17 mouse cellular contexts compared by ENCODE assay signal in the genomic region with DNA sequence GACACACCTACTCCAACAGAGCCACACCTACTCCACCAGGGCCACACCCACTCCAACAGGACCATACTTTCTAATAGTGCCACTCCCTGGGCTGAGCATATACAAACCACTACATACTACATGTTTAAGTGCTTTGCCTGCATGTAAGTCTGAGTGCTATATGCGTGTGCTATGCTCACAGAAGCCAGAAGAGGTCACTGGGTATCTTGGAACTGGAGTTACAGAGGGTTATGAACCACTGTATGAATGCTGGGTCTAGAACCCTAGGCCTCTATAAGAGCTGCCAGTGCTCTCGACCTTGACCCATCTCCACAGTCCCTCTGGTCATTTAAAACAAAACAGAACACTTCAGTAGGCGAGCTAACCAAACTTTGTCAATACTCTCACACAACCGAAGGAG. TPM values are rescaled to one million over a fixed set of nuclear protein-coding genes. Genes with fewer than 3 reads are reported as not detected.
DNase-seq lines count a peak whose midpoint lies in the region; ATAC-seq and TF ChIP-seq lines count a peak whose summit lies in the region.
"Had no signal": no experiment of that assay in that cellular context is flagged by ENCODE, and none has a peak within 500 bp of the region (broad histone marks: within the 10 kb centered on the region; RNA-seq: fewer than 3 reads in every experiment).

No protein-coding gene starts in this region.

- TF ChIP-seq CTCF in kidney, adult 2 months (conservative IDR thresholded peaks at IDR 0.05; ENCODE audit: insufficient read depth, insufficient read length, low read depth, low read length), result 0 out of 2 replicates have a peak, but pooled peaks have one; percentile 6
- TF ChIP-seq CTCF in midbrain, postnatal 0 days (IDR thresholded peaks at IDR 0.05), result peak; percentile 42
- no peak for TF ChIP-seq CTCF in thymus, adult 2 months (IDR thresholded peaks at IDR 0.05; ENCODE audit: borderline replicate concordance, control insufficient read depth, extremely low read depth, insufficient read depth, low read length, poor library complexity)

- H3K36me3 ChIP-seq in kidney, adult 2 months (ENCODE audit: control insufficient read depth, insufficient read depth, low read length), result no peaks in the 10 kb centered on the region
- H3K36me3 ChIP-seq in midbrain, postnatal 0 days (ENCODE audit: insufficient read depth, low read length), result no peaks in the 10 kb centered on the region
- no peaks in the 10 kb centered on the region for H3K36me3 ChIP-seq in midbrain, embryonic 15.5 days (replicated peaks)
- H3K36me3 ChIP-seq in thymus, adult 2 months (ENCODE audit: control insufficient read depth, insufficient read depth, low read length), result no peaks in the 10 kb centered on the region
- H3K36me3 ChIP-seq: embryonic facial prominence, embryonic 15.5 days; forebrain, embryonic 10.5 days; heart, embryonic 12.5 days; limb, embryonic 12.5 days; midbrain, embryonic 12.5 days; neural tube, embryonic 15.5 days had no signal

- no peak for TF ChIP-seq POLR2A in kidney, adult 2 months (IDR thresholded peaks at IDR 0.05; ENCODE audit: low read depth, low read length)
- no peak for TF ChIP-seq POLR2A in thymus, adult 2 months (IDR thresholded peaks at IDR 0.05; ENCODE audit: control insufficient read depth, extremely low read depth, insufficient read depth, low read length, poor library complexity)

- no peak for ATAC-seq in midbrain, postnatal 0 days (ENCODE audit: low FRiP score)
- no peak for ATAC-seq in midbrain, embryonic 15.5 days (replicated peaks)

- no peak for DNase-seq in kidney, adult 2 months
- no peak for DNase-seq in kidney, postnatal 25 days
- DNase-seq in midbrain, postnatal 0 days (ENCODE audit: low spot score), result no peak
- DNase-seq in ES-CJ7 (ENCODE audit: low read depth, low spot score), result peak; percentile 43
- no peak for DNase-seq in Muller cell, postnatal 12 days (ENCODE audit: inconsistent ontology term)
- DNase-seq in thymus, adult 2 months, result no peak
- DNase-seq: gastrocnemius, postnatal 36 days; heart, postnatal 4 days had no signal

- no peaks in the 10 kb centered on the region for H3K9me3 ChIP-seq in midbrain, postnatal 0 days (ENCODE audit: low read length)
- no peaks in the 10 kb centered on the region for H3K9me3 ChIP-seq in midbrain, embryonic 15.5 days
- H3K9me3 ChIP-seq: embryonic facial prominence, embryonic 15.5 days; forebrain, embryonic 10.5 days; heart, embryonic 12.5 days; limb, embryonic 12.5 days; midbrain, embryonic 12.5 days; neural tube, embryonic 15.5 days had no signal

- no peak overlapping the region for H3K27ac ChIP-seq in kidney, adult 2 months (ENCODE audit: insufficient read depth, low read depth, low read length)
- H3K27ac ChIP-seq in midbrain, postnatal 0 days (ENCODE audit: low read depth, low read length), result no peak overlapping the region
- H3K27ac ChIP-seq in midbrain, embryonic 15.5 days, result no peak overlapping the region
- no peak overlapping the region for H3K27ac ChIP-seq in thymus, adult 2 months (ENCODE audit: control insufficient read depth, insufficient read depth, low read length)
- H3K27ac ChIP-seq: embryonic facial prominence, embryonic 15.5 days; limb, embryonic 12.5 days; macrophage; midbrain, embryonic 12.5 days; neural tube, embryonic 15.5 days had no signal

- no peaks in the 10 kb centered on the region for H3K4me1 ChIP-seq in kidney, adult 2 months (ENCODE audit: control insufficient read depth, insufficient read depth, low read length)
- H3K4me1 ChIP-seq in midbrain, postnatal 0 days (ENCODE audit: insufficient read depth, low read length), result no peaks in the 10 kb centered on the region
- H3K4me1 ChIP-seq in midbrain, embryonic 15.5 days, result no peaks in the 10 kb centered on the region
- no peaks in the 10 kb centered on the region for H3K4me1 ChIP-seq in thymus, adult 2 months (replicated peaks; ENCODE audit: control insufficient read depth, insufficient read depth, low read length)
- H3K4me1 ChIP-seq: heart, embryonic 12.5 days; limb, embryonic 12.5 days; midbrain, embryonic 12.5 days; neural tube, embryonic 15.5 days had no signal

- WGBS in kidney, adult 2 months, result 77% methylated on average over 4 of the region's 4 CpGs
- WGBS in midbrain, postnatal 0 days, result 71% methylated on average over 4 of the region's 4 CpGs
- 71% methylated on average over 4 of the region's 4 CpGs for WGBS in midbrain, embryonic 15.5 days
- 87% methylated on average over 4 of the region's 4 CpGs for WGBS in thymus, adult 2 months

- no peak overlapping the region for H3K9ac ChIP-seq in midbrain, postnatal 0 days (replicated peaks; ENCODE audit: low read length, poor library complexity, severe bottlenecking)
- H3K9ac ChIP-seq in midbrain, embryonic 15.5 days, result no peak overlapping the region
- H3K9ac ChIP-seq: embryonic facial prominence, embryonic 15.5 days; heart, embryonic 12.5 days; limb, embryonic 12.5 days; midbrain, embryonic 12.5 days; neural tube, embryonic 15.5 days had no signal

- H3K4me3 ChIP-seq in kidney, adult 2 months (ENCODE audit: insufficient read depth, low read depth, low read length), result no peak overlapping the region
- no peak overlapping the region for H3K4me3 ChIP-seq in midbrain, postnatal 0 days (ENCODE audit: low read depth, low read length)
- no peak overlapping the region for H3K4me3 ChIP-seq in midbrain, embryonic 15.5 days
- H3K4me3 ChIP-seq in thymus, adult 2 months (ENCODE audit: control insufficient read depth, insufficient read depth, low read length), result no peak overlapping the region
- H3K4me3 ChIP-seq: embryonic facial prominence, embryonic 15.5 days; forebrain, embryonic 10.5 days; heart, embryonic 12.5 days; limb, embryonic 12.5 days; midbrain, embryonic 12.5 days; myocyte; neural tube, embryonic 15.5 days had no signal

- H3K4me2 ChIP-seq in midbrain, postnatal 0 days (ENCODE audit: low read depth, low read length, poor library complexity, severe bottlenecking), result no peak overlapping the region
- H3K4me2 ChIP-seq in midbrain, embryonic 15.5 days, result no peak overlapping the region
- H3K4me2 ChIP-seq: embryonic facial prominence, embryonic 15.5 days; heart, embryonic 12.5 days; limb, embryonic 12.5 days; midbrain, embryonic 12.5 days; neural tube, embryonic 15.5 days had no signal

- no peaks in the 10 kb centered on the region for H3K27me3 ChIP-seq in kidney, adult 2 months (replicated peaks; ENCODE audit: control insufficient read depth, insufficient read depth, low read length)
- H3K27me3 ChIP-seq in midbrain, postnatal 0 days (ENCODE audit: insufficient read depth, low read length), result no peaks in the 10 kb centered on the region
- no peaks in the 10 kb centered on the region for H3K27me3 ChIP-seq in midbrain, embryonic 15.5 days (replicated peaks)
- H3K27me3 ChIP-seq in thymus, adult 2 months (ENCODE audit: control insufficient read depth, insufficient read depth, low read length), result no peaks in the 10 kb centered on the region
- H3K27me3 ChIP-seq: embryonic facial prominence, embryonic 15.5 days; heart, embryonic 12.5 days; limb, embryonic 12.5 days; midbrain, embryonic 12.5 days; neural tube, embryonic 15.5 days had no signal

RNA-seq across cellular contexts. Expression of a gene that starts 11.0 kb away (rescaled TPM):
- polyA plus RNA-seq in kidney, adult 2 months (2012; rRNA removed), result 16.7 and 19.7 TPM in 2 replicates
- 5.3 and 5.7 TPM in 2 replicates for total RNA-seq in midbrain, postnatal 0 days (2014; rRNA removed)
- 4.1 and 4.7 TPM in 2 replicates for polyA plus RNA-seq in midbrain, postnatal 0 days (2015; fragmentation: Nextera tagmentation; extraction: Ambion mirVana)
- polyA plus RNA-seq in midbrain, embryonic 15.5 days (2015; fragmentation: Nextera tagmentation; extraction: Ambion mirVana), result 2.9 TPM in 2 replicates
- 7.6 TPM in 2 replicates for polyA plus RNA-seq in thymus, adult 2 months (2012; rRNA removed)
